Mouse (Mus musculus) kidney, adult 2 months (tissue): Measurements from ENCODE around the gene Vmn1r74.

Source experiments
- CTCF ChIP-seq: fragments of 200-500 bp; conservative IDR thresholded peaks from 2 replicates; pipeline ENCODE4 v1.5.1; 2011; ENCODE audit warnings: low read depth, mild to moderate bottlenecking, control low read depth, low read length, moderate library complexity, mixed read lengths; ENCODE audit not compliant: insufficient read depth, insufficient read length
- POLR2A ChIP-seq: fragments of 200-500 bp; IDR thresholded peaks from one replicate; pipeline ENCODE4 v1.6.1; 2011; ENCODE audit warnings: low read depth, low read length, control low read depth

DNA sequence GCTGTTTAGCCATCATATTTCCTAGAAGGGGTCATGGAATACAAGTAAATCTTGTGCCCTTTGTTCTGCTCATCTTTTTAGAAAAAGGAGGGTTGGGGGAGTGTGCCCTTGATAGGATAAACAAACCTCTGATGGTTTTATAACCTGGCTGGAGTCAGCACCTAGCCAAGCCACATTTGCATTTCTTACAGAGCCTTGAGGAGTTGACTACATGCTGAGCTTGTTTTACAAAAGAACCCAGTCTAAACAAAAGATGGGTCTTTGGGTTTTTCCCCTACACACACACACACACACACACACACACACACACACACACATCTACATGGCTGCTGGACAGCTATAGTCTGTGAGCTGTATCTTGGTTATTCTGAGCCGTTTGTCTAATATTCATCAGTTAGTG lies 11.6 kb upstream of the Vmn1r74 start:
- no peak for TF ChIP-seq CTCF
- TF ChIP-seq POLR2A = no peak
